Mouse (Mus musculus) bone marrow macrophage, adult 2 months (primary cell): Measurements from ENCODE around the gene Cers2. TPM values are rescaled to one million over a fixed set of nuclear protein-coding genes. Genes with fewer than 3 reads are reported as not detected.

Experiments used
- H3K27ac ChIP-seq: 2 replicates; pipeline ENCODE4 v1.5.1; 2012; ENCODE audit warnings: low read depth, low read length; ENCODE audit not compliant: insufficient read depth
- H3K4me1 ChIP-seq: 2 replicates; pipeline ENCODE4 v1.6.1; 2012; ENCODE audit warnings: low read length; ENCODE audit not compliant: control insufficient read depth, insufficient read depth
- H3K4me3 ChIP-seq: 2 replicates; pipeline ENCODE4 v1.5.1; 2012; ENCODE audit warnings: mild to moderate bottlenecking, low read length, moderate library complexity; ENCODE audit not compliant: insufficient read depth
- CTCF ChIP-seq: IDR thresholded peaks from 2 replicates; pipeline ENCODE4 v1.5.1; 2012; ENCODE audit warnings: low read depth, mild to moderate bottlenecking, low read length, moderate library complexity
- POLR2A ChIP-seq: IDR thresholded peaks from 2 replicates; pipeline ENCODE4 v1.6.1; 2012; ENCODE audit warnings: mild to moderate bottlenecking, low read depth, low read length, borderline replicate concordance
- polyA plus RNA-seq: library from polyadenylated mRNA; stranded (reverse); fragments of >200 nt; gene quantifications from 2 replicates; pipeline ENCODE4 v1.2.4, GENCODE M21; 2012; ENCODE audit not compliant: missing spikeins, insufficient read depth, insufficient read length

Gene Cers2
- polyA plus RNA-seq = 173 and 186 TPM in 2 replicates

DNA sequence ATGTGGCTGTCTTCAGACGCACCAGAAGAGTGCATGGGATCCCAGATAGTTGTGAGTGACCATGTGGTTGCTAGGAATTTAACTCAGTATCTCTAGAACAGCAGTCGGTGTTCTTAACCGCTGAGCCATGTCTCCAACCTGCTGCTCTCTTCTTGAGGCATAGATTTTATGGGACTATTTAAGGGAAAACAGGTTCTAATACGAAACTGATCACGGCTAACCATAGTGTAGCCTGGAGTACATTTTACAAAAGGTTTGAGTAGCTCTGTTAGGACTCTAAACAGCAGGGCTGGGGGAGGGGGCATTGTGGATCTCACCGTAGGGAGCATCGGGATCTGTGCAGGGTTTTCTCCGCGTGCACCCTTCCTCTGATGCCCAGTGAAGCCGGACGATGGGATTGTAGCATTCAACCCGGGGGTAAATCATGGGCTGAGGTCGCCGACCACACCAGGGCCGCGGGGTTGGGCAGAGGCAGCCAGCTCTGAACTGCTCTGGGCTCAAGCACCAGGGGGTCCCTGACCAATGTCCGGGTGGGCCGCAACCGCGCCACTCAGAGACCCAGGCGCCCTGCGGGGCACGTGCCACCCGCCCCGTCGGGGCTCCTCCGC lies at the start of gene Cers2:
Gene Cers2 (plus strand): TSS at position 306 of the 608 bp plus-strand sequence.
- H3K4me3 ChIP-seq = peak within 1 kb of the TSS; percentile 84
- peak within 1 kb of the TSS; percentile 85 for H3K27ac ChIP-seq
- peaks cover 42% of the 10 kb centered on the region for H3K4me1 ChIP-seq
- TF ChIP-seq POLR2A = no peak
- TF ChIP-seq CTCF = no peak

DNA sequence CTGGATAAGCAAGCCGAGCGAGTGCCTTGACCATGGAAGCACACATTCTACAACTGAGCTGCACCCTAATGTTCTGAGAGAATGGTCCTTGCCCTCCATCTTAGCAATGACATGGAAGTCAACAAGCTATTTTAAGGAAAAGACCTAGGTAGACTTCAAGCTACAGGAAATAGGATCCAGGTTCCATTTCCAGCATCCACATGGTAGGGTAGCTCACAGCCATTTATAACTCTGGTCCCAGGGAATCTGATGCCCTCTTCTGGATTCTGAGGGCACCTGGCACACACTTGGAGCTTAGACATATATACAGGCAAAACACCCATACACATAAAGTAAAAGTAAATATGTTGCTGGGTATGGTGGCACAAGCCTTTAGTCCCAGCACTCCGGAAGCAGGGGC lies 48.5 kb upstream of the Cers2 start:
- no peak for TF ChIP-seq POLR2A
- TF ChIP-seq CTCF = no peak
- peaks cover 20% of the 10 kb centered on the region for H3K4me1 ChIP-seq

DNA sequence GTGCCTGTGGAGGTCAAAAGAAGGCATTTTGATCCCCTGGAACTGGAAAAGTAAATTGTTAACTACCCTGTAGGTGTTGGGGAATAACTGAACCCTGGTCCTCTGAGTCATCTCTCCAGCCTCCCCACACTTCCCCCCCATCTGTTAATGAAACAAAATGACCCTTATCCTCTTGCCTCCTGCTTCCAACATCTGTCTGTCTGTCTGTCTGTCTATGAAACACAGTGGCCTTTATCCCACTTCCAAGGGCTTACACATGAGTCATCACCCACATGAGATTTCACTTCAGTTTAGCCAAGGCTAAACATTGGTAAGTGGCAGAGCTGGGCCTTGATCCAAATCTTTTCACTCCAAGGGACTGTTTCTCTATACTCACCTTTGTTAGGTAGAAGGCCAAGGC lies 46.7 kb upstream of the Cers2 start:
- Histone ChIP-seq H3K4me3 (no peak overlapping the region), H3K4me1 (peaks cover 16% of the 10 kb centered on the region), H3K27ac (no peak overlapping the region)
- TF ChIP-seq POLR2A (no peak), CTCF (no peak)

More for the DNA sequence above, 48.5 kb upstream of the Cers2 start:
- Histone ChIP-seq H3K4me3 (no peak overlapping the region), H3K27ac (no peak overlapping the region)

DNA sequence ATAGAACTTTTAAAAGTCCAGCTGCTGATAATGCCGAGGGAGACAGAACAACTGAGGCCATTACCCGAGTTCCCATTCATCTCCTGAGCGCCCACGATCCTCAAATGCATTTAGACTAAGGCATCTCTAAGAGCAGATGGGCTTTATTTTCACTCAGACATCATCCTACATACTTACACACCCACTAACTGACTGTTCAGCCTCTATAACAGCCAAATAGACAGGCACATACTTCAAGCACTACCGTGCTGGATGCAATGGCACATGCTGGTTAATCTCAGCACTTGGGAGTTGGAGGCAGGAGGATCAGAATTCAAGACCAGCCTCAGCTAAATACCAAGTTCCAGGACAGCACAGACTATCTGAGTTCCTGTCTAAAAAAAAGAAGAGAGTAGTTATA lies 44.8 kb upstream of the Cers2 start:
- TF ChIP-seq POLR2A (no peak), CTCF (no peak)
- no peak overlapping the region for H3K27ac ChIP-seq
- H3K4me1 ChIP-seq = peaks cover 10% of the 10 kb centered on the region

DNA sequence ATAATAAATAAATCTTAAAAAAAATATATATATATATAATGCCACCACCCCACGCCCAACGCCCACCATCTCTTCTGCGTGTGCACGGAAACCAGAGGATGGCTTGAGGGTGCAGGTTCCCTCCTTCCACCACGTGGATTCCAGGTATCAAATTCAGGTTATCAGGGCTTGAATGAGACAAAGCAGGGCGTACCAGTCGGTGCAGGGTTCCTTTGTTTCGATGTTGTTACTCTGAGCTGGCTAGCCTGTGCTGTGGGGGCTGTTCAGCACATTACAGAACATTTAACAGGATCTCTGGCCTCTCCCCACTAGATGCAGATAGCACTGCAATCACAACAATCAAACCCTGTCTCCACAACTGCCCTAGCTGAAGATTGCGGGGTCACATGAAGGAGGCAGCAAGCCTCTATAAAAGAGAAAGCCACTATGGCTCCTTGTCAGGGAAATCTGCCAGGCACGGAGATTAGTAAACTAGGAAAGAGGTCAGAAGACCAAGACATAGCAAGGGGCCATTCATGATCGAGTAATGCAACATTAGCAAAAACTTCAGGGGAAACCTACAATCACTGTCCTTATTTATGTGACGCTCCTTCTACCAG lies 43.7 kb upstream of the Cers2 start:
- TF ChIP-seq CTCF = no peak
- no peak for TF ChIP-seq POLR2A
- no peak overlapping the region for H3K27ac ChIP-seq

More for the DNA sequence above, 44.8 kb upstream of the Cers2 start:
- no peak overlapping the region for H3K4me3 ChIP-seq

DNA sequence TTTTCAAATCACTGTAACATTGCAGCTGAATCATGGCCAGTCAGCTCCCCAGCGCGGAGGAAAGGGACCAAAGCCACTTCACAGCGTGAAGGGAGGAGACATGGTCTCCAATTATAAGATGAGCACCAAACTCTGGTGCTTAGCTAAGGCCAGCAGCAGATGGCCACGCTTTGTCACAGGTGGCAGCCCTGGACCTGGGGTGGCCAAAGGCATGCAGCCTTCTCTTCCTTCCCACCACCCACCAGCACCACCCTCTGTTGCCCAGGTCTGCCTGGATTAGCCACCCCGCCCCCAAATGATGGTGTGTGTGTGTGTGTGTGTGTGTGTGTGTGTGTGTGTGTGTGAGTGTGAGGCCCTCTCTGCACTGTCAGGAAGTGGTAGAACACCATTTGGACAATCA lies 41.1 kb upstream of the Cers2 start:
- Histone ChIP-seq H3K4me1 (peaks cover 25% of the 10 kb centered on the region), H3K27ac (no peak overlapping the region), H3K4me3 (no peak overlapping the region)
- no peak for TF ChIP-seq CTCF
- no peak for TF ChIP-seq POLR2A

More for the DNA sequence above, 43.7 kb upstream of the Cers2 start:
- peaks cover 18% of the 10 kb centered on the region for H3K4me1 ChIP-seq
- H3K4me3 ChIP-seq = no peak overlapping the region

DNA sequence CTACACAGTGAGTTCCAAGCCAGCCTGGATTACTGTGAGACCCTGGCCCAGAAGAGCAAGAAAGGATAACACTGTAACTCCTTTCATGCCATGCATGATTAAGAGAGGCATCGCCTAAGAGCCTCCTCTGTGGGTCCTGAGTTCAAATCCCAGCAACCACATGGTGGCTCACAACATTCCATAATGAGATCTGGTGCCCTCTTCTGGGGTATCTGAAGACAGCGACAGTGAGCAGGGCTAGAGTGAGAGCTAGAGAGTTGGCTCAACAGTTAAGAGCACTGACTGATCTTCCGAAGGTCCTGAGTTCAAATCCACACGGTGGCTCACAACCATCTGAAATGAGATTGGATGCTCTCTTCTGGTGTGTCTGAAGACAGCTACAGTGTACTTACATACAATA lies 40.1 kb upstream of the Cers2 start:
- TF ChIP-seq CTCF (no peak), POLR2A (no peak)
- Histone ChIP-seq H3K4me3 (no peak overlapping the region), H3K27ac (no peak overlapping the region), H3K4me1 (peaks cover 29% of the 10 kb centered on the region)

DNA sequence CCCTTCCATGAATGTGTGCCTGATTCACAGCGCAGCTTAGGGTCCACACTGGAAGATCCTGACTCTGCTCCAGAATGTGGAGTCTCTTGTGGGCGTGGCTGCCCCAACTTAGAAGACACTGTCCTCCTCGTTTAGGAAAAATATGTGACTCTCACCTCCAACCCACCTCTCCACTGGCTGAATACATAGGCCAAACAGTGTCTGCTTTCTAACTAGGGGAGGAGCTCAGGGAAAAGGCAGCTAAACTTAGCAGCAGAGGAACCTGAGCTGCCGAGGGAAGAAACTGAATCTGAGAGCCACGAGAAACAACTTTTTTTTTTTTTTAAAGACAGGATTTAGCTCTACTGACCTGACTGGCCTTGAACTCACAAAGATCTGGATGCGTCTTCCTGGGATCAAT lies 39.4 kb upstream of the Cers2 start:
- no peak overlapping the region for H3K27ac ChIP-seq
- peaks cover 33% of the 10 kb centered on the region for H3K4me1 ChIP-seq
- TF ChIP-seq CTCF = no peak
- no peak for TF ChIP-seq POLR2A
- H3K4me3 ChIP-seq = no peak overlapping the region

DNA sequence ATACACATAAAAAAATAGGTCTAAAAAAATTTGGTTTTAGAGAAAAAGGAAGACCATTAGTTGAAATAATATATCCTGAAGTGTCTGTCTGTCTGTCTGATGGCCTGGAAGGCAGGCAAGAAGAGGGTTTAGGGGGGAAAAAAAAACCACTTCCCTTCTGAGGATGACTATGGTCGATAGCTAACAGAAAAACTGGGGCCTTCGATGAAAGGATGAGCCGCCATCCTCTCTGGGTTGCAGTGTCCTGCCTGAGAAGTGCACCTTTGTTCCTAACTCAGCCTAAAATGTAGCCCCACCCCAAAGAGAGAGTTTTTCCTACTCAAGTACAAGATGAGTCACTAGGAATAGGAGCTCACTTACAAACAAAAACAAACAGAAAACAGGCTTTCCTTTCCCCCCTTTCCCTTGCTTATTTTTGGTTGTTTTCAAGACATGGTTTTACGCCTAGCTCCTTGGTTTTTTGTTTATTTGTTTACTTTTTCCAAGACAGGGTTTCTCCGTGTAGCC lies 38.1 kb upstream of the Cers2 start:
- no peak overlapping the region for H3K27ac ChIP-seq
- no peak overlapping the region for H3K4me3 ChIP-seq
- TF ChIP-seq CTCF = no peak
- no peak for TF ChIP-seq POLR2A
- peaks cover 38% of the 10 kb centered on the region for H3K4me1 ChIP-seq

DNA sequence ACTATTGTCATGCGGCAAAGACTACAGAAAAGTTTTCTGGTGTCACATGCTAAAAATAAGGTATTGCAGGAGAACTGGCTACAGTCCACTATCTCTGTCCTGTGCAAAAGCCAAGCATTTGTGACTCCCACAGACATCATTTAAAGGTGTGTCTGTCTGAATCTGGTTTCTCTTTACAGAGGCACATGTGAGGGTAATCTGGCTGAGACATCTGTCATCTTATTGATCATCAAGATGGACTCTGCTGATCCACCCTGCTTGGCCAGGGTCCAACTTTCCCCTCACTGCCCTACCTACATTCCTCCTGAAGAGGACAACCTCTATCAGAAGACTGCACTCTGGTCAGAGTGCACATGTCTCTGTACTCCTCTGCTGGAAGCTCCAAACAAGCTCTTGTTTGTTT lies 37.4 kb upstream of the Cers2 start:
- Histone ChIP-seq H3K27ac (no peak overlapping the region), H3K4me1 (peaks cover 38% of the 10 kb centered on the region), H3K4me3 (no peak overlapping the region)
- TF ChIP-seq POLR2A (no peak), CTCF (no peak)
